Mouse (Mus musculus): ENCODE measurements at regions not wholly inside any gene's neighbourhood (a gene's known extent, or its start where the extent isn't known, plus 50 kb on each side); places are given as distances from the start of the nearest gene placed in this dataset.
A peak's percentile ranks its signal among the peaks of the same experiment; 100 is the strongest.

DNA sequence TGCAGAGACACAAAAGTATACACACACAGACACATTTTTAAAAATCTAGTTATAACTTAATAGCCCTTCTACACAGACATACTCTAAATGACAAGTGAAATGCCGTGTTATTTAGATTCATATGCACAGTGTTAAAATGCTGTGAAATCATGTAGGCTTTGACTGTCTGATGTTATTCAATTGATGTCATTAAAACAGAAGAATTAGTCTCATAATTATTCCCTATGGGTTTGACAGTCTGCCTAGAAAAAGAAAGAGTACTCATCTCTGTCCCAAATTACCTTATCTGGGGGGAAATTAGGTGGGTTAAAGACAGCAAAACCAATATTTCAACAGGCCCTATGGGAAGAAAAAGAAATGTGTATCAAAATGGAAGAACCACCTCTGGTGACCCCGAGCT is 339.0 kb downstream of the Gm11361 start:
- Histone ChIP-seq H3K9ac (replicated peaks) (no peak overlapping the region), H3K4me1 (replicated peaks) (0 out of 2 replicates have a peak, but pooled peaks cover 5% of the 10 kb centered on the region), H3K4me2 (no peak overlapping the region), H3K4me3 (replicated peaks) (no peak overlapping the region), H3K27me3 (no peaks in the 10 kb centered on the region), H3K27ac (no peak overlapping the region), H3K36me3 (peaks cover 22% of the 10 kb centered on the region; the same call in 1 of the 2 replicates), H3K9me3 (no peaks in the 10 kb centered on the region)
- 92% methylated on average over 2 of the region's 2 CpGs for WGBS
- ATAC-seq (ENCODE audit: insufficient number of reproducible peaks, insufficient read depth, low FRiP score, low TSS enrichment, low read depth) = no peak

DNA sequence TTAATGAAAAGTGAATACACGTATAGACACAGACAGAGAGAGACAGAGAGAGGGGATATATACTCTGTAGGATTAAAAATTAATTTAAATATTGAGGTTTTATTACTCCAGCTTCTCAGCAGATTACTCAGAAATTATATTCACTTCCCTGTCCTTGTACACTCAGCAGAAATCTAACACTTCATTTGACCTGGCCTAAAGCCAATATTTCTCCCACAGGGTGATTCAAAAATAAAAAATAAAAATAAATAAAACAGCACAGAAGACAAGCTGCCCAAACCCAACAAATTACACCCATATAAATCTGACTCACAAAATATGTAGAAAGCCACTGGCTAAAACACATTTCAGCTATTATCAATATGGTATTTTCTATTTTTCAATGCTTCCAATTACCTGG is 334.8 kb downstream of the Gm11361 start:
- Histone ChIP-seq H3K4me3 (replicated peaks) (no peak overlapping the region), H3K9ac (replicated peaks) (no peak overlapping the region), H3K4me1 (replicated peaks) (no peaks in the 10 kb centered on the region), H3K4me2 (no peak overlapping the region), H3K27ac (no peak overlapping the region), H3K27me3 (no peaks in the 10 kb centered on the region), H3K36me3 (peaks cover 22% of the 10 kb centered on the region; the same call in 1 of the 2 replicates), H3K9me3 (no peaks in the 10 kb centered on the region)
- no peak for ATAC-seq (ENCODE audit: insufficient number of reproducible peaks, insufficient read depth, low FRiP score, low TSS enrichment, low read depth)
- 85% methylated on average over 1 of the region's 1 CpGs for WGBS

DNA sequence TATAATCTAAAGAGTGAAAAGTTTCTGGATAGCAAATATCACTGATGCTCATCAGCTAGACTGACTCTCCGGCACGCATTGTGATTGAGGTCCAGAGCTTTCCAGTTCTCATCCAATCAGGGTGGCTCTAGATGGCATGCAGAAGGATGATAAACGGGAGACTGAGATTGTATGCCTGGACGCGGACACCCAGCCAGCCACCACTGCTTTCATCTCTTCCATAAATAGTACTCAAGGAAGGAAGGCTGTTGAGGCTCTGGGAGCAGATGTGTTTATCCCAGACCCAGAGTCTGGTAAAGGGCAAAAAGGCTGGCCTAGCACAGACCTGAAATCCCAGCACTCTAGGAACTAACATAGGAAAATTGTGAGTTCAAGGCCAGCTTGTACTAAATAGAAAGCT is 330.6 kb downstream of the Gm11361 start:
- Histone ChIP-seq H3K27me3 (no peaks in the 10 kb centered on the region), H3K4me3 (replicated peaks) (no peak overlapping the region), H3K36me3 (no peaks in the 10 kb centered on the region), H3K9me3 (no peaks in the 10 kb centered on the region), H3K4me2 (no peak overlapping the region), H3K27ac (no peak overlapping the region), H3K9ac (replicated peaks) (no peak overlapping the region), H3K4me1 (replicated peaks) (no peaks in the 10 kb centered on the region)
- ATAC-seq (ENCODE audit: insufficient number of reproducible peaks, insufficient read depth, low FRiP score, low TSS enrichment, low read depth) = no peak
- WGBS = 69% methylated on average over 5 of the region's 5 CpGs

- Histone ChIP-seq H3K9me3 (no peaks in the 10 kb centered on the region), H3K27me3 (no peaks in the 10 kb centered on the region), H3K4me3 (replicated peaks) (no peak overlapping the region), H3K4me2 (no peak overlapping the region), H3K27ac (no peak overlapping the region), H3K36me3 (no peaks in the 10 kb centered on the region), H3K9ac (replicated peaks) (no peak overlapping the region), H3K4me1 (replicated peaks) (no peaks in the 10 kb centered on the region)
- 83% methylated on average over 7 of the region's 7 CpGs for WGBS
- no peak for ATAC-seq (ENCODE audit: insufficient number of reproducible peaks, insufficient read depth, low FRiP score, low TSS enrichment, low read depth)
These were observed 329.4 kb downstream of the Gm11361 start for GRCm38 (mm10) chr13:28586693-28587092.

DNA sequence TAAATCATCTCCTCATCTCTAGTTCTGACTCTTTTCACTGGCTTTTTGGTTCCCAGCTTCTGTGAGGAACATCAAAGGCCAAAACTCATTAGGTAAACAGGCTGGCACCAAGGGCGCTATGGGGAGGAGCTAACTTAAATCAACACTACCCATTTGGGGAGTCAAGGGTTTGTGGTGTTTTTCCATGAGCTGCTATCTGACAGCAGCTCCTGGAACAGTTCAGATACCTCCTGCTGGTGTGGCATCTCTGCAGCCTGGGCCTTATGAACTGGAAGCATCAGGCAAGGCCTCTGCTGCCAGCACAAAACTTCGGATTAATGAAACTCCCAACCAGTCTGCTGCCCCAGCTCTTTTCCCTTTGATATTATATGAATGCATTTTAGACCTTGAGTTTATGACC is 328.8 kb downstream of the Gm11361 start:
- Histone ChIP-seq H3K4me1 (replicated peaks) (no peaks in the 10 kb centered on the region), H3K9me3 (no peaks in the 10 kb centered on the region), H3K27ac (no peak overlapping the region), H3K9ac (replicated peaks) (no peak overlapping the region), H3K4me2 (no peak overlapping the region), H3K4me3 (replicated peaks) (no peak overlapping the region), H3K27me3 (no peaks in the 10 kb centered on the region), H3K36me3 (no peaks in the 10 kb centered on the region)
- no peak for ATAC-seq (ENCODE audit: insufficient number of reproducible peaks, insufficient read depth, low FRiP score, low TSS enrichment, low read depth)
- WGBS = 55% methylated on average over 2 of the region's 2 CpGs

DNA sequence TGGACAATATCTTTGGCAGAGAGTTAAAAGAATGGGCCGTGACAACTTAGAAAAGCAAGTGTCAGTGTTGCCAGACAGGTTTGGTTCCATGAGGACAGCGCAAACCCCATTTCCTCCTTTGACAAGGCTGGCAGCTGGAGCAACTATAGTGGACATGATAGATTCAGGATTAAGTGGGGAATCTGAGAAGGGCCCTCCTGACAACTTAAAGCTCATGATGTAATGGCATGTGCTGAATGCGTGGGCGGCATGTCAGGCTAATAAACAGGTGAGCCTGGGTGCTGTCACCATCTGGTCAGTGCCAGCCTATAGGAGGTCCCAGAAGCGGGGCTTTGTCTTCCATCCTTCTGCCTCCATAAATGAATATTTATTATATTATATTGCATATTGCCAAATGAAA is 326.3 kb downstream of the Gm11361 start:
- H3K27ac ChIP-seq = no peak overlapping the region
- H3K27me3 ChIP-seq = no peaks in the 10 kb centered on the region
- H3K36me3 ChIP-seq = no peaks in the 10 kb centered on the region
- no peak for ATAC-seq (ENCODE audit: insufficient number of reproducible peaks, insufficient read depth, low FRiP score, low TSS enrichment, low read depth)
- no peak overlapping the region for H3K4me3 ChIP-seq (replicated peaks)
- no peaks in the 10 kb centered on the region for H3K9me3 ChIP-seq
- H3K9ac ChIP-seq (replicated peaks) = no peak overlapping the region
- WGBS = 81% methylated on average over 5 of the region's 5 CpGs
- no peak overlapping the region for H3K4me2 ChIP-seq
- no peaks in the 10 kb centered on the region for H3K4me1 ChIP-seq (replicated peaks)

DNA sequence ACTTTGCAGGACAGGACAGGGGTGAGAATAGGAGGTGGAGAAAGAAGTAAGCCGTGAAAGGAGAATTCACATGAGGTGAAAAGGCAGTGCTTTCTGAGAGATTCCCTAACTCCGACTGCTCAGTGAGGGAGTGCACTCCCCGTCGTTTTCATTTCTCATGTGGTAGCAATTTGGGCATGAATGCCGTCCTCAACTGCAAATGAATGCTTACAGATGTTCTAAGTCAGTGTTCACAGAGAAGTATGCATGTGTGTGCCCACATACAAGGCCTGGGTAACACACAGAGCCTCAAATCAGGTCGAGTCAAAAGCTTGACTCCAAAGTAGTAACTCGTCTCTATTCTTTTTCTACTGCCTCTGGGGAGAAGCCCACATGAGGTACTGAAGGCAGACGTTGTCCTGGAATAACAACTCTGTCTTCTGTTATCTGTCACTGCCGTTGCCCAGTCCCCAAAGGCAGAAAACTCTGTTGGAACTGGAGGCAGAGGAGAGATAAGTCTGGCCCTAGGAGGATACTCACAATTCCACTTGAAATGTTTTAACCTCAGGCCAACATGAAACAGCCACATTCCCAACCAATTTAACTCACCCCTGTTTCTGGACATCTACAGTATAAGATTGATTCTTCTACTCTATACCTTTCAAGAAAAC is 318.0 kb downstream of the Gm11361 start:
- Histone ChIP-seq H3K27me3 (no peaks in the 10 kb centered on the region), H3K9ac (replicated peaks) (no peak overlapping the region), H3K4me2 (no peak overlapping the region), H3K9me3 (no peaks in the 10 kb centered on the region), H3K4me3 (replicated peaks) (no peak overlapping the region), H3K36me3 (no peaks in the 10 kb centered on the region), H3K4me1 (replicated peaks) (peaks cover 14% of the 10 kb centered on the region), H3K27ac (peak overlapping the region; percentile 69; the same call in 1 of the 2 replicates)
- WGBS = 22% methylated on average over 9 of the region's 9 CpGs
- 0 out of 2 replicates have a peak, but pooled peaks have one; percentile 15 for ATAC-seq (ENCODE audit: insufficient number of reproducible peaks, insufficient read depth, low FRiP score, low TSS enrichment, low read depth)

DNA sequence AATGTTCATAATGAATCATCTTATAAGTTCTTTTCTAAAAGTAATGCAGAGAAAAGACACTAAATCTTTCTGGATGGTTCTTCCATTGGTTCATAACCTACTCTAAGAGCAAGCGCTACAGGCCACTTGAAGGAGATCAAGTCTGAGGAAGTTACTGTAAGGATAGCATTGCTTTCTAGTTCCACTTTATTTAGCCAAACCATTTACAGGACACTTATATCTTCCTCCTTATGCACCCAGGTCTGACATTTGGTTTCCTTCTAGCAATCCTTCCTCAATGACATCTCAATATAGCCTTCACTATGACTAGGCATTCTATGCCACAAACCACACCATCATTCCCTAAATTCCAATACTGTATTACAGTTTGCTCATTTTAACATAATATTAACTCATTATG is 316.0 kb downstream of the Gm11361 start:
- no peaks in the 10 kb centered on the region for H3K36me3 ChIP-seq
- H3K9ac ChIP-seq (replicated peaks) = no peak overlapping the region
- WGBS = 100% methylated on average over 1 of the region's 1 CpGs
- no peak overlapping the region for H3K27ac ChIP-seq
- no peaks in the 10 kb centered on the region for H3K9me3 ChIP-seq
- H3K27me3 ChIP-seq = no peaks in the 10 kb centered on the region
- H3K4me2 ChIP-seq = no peak overlapping the region
- H3K4me3 ChIP-seq (replicated peaks) = no peak overlapping the region
- peaks cover 14% of the 10 kb centered on the region for H3K4me1 ChIP-seq (replicated peaks)
- no peak for ATAC-seq (ENCODE audit: insufficient number of reproducible peaks, insufficient read depth, low FRiP score, low TSS enrichment, low read depth)

- no peak overlapping the region for H3K9ac ChIP-seq (replicated peaks)
- ATAC-seq (ENCODE audit: insufficient number of reproducible peaks, insufficient read depth, low FRiP score, low TSS enrichment, low read depth) = no peak
- H3K4me3 ChIP-seq (replicated peaks) = no peak overlapping the region
- WGBS = 85% methylated on average over 1 of the region's 1 CpGs
- no peak overlapping the region for H3K4me2 ChIP-seq
- H3K4me1 ChIP-seq (replicated peaks) = peaks cover 14% of the 10 kb centered on the region
- H3K27ac ChIP-seq = no peak overlapping the region
- no peaks in the 10 kb centered on the region for H3K36me3 ChIP-seq
- H3K9me3 ChIP-seq = no peaks in the 10 kb centered on the region
- H3K27me3 ChIP-seq = no peaks in the 10 kb centered on the region
These were observed 315.1 kb downstream of the Gm11361 start for GRCm38 (mm10) chr13:28572448-28572847.

- H3K4me1 ChIP-seq (replicated peaks) = peaks cover 14% of the 10 kb centered on the region
- WGBS = 89% methylated on average over 5 of the region's 5 CpGs
- H3K36me3 ChIP-seq = no peaks in the 10 kb centered on the region
These were observed 314.4 kb downstream of the Gm11361 start for GRCm38 (mm10) chr13:28571716-28572115.

GRCm38 (mm10) chr13:28563585-28563984 is 306.3 kb downstream of the Gm11361 start:
- Histone ChIP-seq H3K9ac (replicated peaks) (no peak overlapping the region), H3K4me3 (replicated peaks) (no peak overlapping the region), H3K36me3 (peaks cover 8% of the 10 kb centered on the region; the same call in 1 of the 2 replicates), H3K4me2 (no peak overlapping the region), H3K27ac (no peak overlapping the region), H3K27me3 (no peaks in the 10 kb centered on the region), H3K9me3 (peaks cover 3% of the 10 kb centered on the region; the same call in 1 of the 2 replicates), H3K4me1 (replicated peaks) (no peaks in the 10 kb centered on the region)
- 91% methylated on average over 2 of the region's 2 CpGs for WGBS
- ATAC-seq (ENCODE audit: insufficient number of reproducible peaks, insufficient read depth, low FRiP score, low TSS enrichment, low read depth) = no peak

More at GRCm38 (mm10) chr13:28571716-28572115, 314.4 kb downstream of the Gm11361 start:
- Histone ChIP-seq H3K9me3 (no peaks in the 10 kb centered on the region), H3K9ac (replicated peaks) (no peak overlapping the region), H3K27me3 (no peaks in the 10 kb centered on the region), H3K4me3 (replicated peaks) (no peak overlapping the region), H3K4me2 (no peak overlapping the region), H3K27ac (no peak overlapping the region)
- ATAC-seq (ENCODE audit: insufficient number of reproducible peaks, insufficient read depth, low FRiP score, low TSS enrichment, low read depth) = no peak

DNA sequence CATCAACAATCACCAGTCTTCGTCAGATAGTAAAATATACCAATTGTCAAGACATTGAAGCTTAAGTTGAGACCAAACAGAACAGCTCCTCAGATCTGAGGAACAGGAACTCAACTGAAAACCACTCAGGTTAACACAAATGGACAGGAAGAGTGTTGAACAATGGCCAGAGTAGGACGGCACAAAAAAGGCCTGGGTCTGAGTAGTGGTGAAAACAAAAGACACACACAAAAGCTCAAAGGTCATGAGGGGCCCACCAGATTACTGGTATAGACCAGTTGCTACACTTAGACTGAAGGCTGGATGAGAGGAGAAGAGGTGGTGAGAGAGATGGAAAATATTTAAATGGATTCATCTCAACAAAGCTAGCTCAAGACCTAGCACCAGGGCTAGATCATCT is 302.8 kb downstream of the Gm11361 start:
- peaks cover 14% of the 10 kb centered on the region; the same call in 1 of the 2 replicates for H3K36me3 ChIP-seq
- no peak overlapping the region for H3K4me3 ChIP-seq (replicated peaks)
- no peaks in the 10 kb centered on the region for H3K27me3 ChIP-seq
- H3K4me1 ChIP-seq (replicated peaks) = peaks cover 21% of the 10 kb centered on the region
- H3K9ac ChIP-seq (replicated peaks) = no peak overlapping the region
- H3K9me3 ChIP-seq = peaks cover 3% of the 10 kb centered on the region; the same call in 1 of the 2 replicates
- ATAC-seq (ENCODE audit: insufficient number of reproducible peaks, insufficient read depth, low FRiP score, low TSS enrichment, low read depth) = no peak
- H3K4me2 ChIP-seq = no peak overlapping the region
- no peak overlapping the region for H3K27ac ChIP-seq
- 89% methylated on average over 2 of the region's 2 CpGs for WGBS

Data from limb, embryonic 12.5 days (tissue).